Mouse (Mus musculus) gastrocnemius, postnatal 14 days (tissue): ENCODE measurements at regions not wholly inside any gene's neighbourhood (a gene's known extent, or its start where the extent isn't known, plus 50 kb on each side); places are given as distances from the start of the nearest gene placed in this dataset.
"Not testable (repeated sequence)": the region's sequence is repeated elsewhere in the genome, so short reads cannot be mapped to it uniquely, and the experiment has no call there.

Experiments
- DNase-seq: peaks from one replicate; pipeline ENCODE4 v3.0.0; 2021; ENCODE audit warnings: mixed read lengths
- intact Hi-C: fragments of 180-260 bp; cut with DNase I; formaldehyde crosslinking; loops from one replicate; pipeline ENCODE4 v1.15.1; 2025; ENCODE audit warnings: low total_unique reads

GRCm38 (mm10) chr6:22447636-22448035, 91.6 kb upstream of the Fam3c start:
- DNase-seq, result no peak
- intact Hi-C loops, result no loop called here

- DNase-seq, result no peak
- intact Hi-C loops, result no loop called here
Observed at GRCm38 (mm10) chr6:22446621-22447310, 90.7 kb upstream of the Fam3c start.

DNA sequence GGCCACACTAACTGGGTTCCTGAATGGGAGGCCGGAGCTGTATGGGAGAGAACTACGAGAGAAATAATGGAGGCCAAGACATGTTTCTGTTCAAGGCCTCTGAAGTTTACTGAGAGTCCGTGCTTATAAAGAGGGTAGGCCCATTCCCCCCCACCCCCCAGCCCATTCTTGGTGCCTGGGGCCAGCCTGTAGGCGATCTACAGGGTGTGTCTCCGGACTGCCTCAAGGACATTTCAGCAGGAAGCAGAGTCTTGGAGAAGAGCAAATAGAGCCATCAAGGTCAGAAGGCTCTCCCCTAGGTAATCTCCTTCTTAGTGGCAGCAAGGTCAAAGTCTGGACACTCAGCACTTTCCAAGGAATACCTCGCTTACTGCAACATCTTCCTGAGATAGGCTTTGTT, 88.8 kb upstream of the Fam3c start:
- DNase-seq, intact Hi-C loops: not testable (repeated sequence)

DNA sequence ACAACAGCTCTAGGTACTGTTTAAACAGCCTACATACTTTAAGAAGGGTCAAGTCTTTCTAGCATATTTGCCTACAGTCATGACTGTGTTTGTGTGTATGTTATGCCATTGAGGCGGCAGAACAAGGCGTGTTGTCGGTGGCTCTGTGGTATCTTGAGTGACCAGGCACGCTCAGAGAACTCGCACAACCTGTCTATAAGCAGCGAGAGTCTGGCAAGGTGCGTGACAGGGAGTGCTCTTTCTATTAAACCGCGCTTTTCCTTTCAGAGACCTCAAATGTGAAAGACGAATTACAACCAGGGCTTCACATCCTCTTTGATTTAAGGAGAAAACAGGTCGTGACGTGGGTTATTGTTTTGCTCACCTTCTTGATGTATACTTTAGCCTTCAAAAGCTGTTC, 88.2 kb upstream of the Fam3c start:
- intact Hi-C loops, result no loop called here
- DNase-seq, result no peak

- intact Hi-C loops, result no loop called here
- no peak for DNase-seq
Observed at GRCm38 (mm10) chr6:22443573-22443972, 87.5 kb upstream of the Fam3c start.

GRCm38 (mm10) chr6:22443170-22443569, 87.1 kb upstream of the Fam3c start:
- intact Hi-C loops, result no loop called here
- no peak for DNase-seq

DNA sequence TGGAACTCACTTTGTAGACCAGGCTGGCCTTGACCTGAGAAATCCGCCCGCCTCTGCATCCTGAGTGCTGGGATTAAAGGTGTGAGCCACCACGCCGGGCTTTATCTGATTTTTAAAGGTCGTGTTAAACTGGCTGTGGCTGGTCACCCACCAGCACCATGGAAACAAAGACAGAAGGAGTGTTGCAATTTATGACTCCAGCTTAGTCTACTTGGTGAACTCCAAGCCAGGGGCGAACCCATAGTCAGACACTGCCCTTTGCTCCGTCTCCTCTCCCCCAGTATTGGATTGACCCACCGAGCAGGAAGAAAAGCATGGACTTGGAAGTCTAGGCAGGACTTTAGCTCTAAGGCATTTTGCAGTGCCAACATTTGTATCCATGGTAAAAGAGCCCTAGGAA, 86.5 kb upstream of the Fam3c start:
- no peak for DNase-seq
- intact Hi-C loops, result no loop called here

- intact Hi-C loops, result no loop called here
- no peak for DNase-seq
Observed at GRCm38 (mm10) chr6:22439871-22440270, 83.8 kb upstream of the Fam3c start.

DNA sequence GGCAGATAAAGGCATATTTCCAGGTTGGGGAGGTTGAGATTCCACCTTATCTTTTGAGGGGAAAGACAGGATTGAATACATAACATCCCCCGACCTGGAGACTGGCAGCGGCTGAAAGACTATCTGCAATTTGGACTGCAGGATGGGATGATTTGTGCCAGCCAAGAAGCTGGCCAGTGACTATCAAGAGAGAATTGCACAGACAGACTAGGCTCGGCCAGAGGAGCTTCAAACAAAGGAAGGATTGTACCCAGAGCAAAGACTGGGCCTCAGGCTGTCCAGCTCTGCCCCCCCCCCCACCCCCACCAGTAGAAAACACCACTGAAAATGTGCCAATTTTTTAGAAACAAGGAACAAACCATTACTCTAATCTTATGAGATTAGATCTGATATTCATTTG, 73.0 kb upstream of the Fam3c start:
- no peak for DNase-seq
- intact Hi-C loops, result no loop called here

GRCm38 (mm10) chr6:22424161-22424807, 68.2 kb upstream of the Fam3c start:
- intact Hi-C loops, result no loop called here
- no peak for DNase-seq

- DNase-seq, result no peak
- intact Hi-C loops, result no loop called here
Observed at GRCm38 (mm10) chr6:22423070-22423980, 67.3 kb upstream of the Fam3c start.

DNA sequence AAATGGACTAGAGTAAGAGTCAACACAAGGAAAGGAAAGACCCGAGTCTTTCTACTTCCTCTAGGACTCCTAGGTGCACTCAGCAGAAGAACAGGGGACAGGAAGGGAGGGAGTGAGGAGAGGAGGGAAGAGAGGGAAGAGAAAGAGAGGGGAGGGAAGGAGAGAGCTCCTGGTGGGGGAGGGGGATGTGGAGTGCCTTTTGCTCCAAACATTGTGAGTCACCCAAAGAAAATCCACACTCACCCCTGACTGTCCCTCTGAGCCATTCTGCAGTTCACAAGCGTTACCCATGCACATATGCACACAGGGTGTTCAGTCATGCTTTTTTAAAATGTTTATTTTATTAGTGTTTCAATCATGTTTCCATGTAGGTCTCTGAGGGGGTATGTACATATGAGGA, 65.5 kb upstream of the Fam3c start:
- intact Hi-C loops, result no loop called here
- DNase-seq, result no peak

DNA sequence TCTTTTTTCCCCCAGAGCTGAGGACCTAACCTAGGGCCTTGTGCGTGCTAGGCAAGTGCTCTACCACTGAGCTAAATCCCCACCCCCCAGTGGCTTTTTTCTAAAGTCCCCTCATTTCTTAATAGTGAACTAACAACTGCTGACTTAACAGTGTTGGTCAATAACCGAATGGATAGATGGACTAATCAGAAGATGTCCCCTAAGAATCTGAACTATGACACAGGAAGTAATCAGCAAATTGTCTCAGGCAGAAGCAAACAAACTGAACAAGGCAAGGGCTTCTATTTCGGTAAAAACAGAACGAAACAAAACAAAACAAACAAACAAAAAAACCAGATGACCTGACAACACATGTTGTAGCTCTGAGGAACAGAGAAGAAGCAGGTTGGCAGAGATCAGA, 62.2 kb upstream of the Fam3c start:
- DNase-seq, result no peak
- intact Hi-C loops, result no loop called here

GRCm38 (mm10) chr6:22417189-22417588, 61.1 kb upstream of the Fam3c start:
- no peak for DNase-seq
- intact Hi-C loops, result no loop called here

- DNase-seq, result no peak
- intact Hi-C loops, result no loop called here
Observed at GRCm38 (mm10) chr6:22411796-22412195, 55.8 kb upstream of the Fam3c start.

DNA sequence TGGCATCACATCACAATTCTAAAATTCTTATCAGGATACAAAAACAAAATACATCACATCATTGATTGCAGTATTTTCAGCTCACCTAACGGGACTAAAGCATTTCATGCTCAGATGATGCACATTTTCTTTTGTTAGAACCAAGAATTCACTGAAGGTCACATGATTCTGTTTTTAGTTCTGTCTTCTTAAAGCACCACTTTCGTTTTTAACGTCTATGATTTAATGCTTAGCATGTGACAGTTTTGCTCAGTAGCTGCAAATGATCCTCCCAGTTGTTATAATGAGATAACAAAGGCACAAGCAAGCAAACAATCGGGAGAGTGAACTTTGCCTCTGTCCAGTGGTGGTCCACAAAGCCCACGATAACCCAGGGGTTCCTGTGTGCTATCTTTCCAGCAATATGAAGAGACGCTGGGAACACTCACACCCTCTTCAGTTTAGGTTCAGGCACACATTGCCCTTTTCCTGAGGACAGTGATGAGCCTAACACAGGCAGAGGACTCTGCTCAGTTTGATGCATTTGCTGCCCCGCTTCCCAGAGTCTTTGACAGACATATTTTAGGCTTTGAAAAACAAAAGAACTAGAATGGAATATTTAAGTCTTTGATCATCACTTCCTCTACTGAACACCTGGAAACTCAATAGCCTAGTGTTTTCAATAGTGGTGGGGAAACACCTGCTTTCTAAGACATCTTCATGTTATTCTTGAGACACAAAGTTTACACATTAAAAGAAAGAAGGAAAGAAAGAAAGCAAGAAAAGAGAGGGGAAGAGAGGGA, 53.0 kb upstream of the Fam3c start:
- DNase-seq, result no peak
- intact Hi-C loops, result no loop called here
